Mouse (Mus musculus) spleen, adult 18-20 months (tissue): ENCODE measurements around the gene Cep135.

Experiments
- DNase-seq, 2 experiments: peaks; one replicate each; pipeline ENCODE4 v3.0.0; 2022; ENCODE audit warnings: mixed read lengths in 2 of 2

Cep135 gene

GRCm38 (mm10) chr5:76645091-76645868 is 56.8 kb downstream of the Cep135 start:
- no peak for DNase-seq

- no peak for DNase-seq
These were observed 61.4 kb downstream of the Cep135 start for GRCm38 (mm10) chr5:76649897-76650296.

GRCm38 (mm10) chr5:76651151-76651725 is 62.7 kb downstream of the Cep135 start:
- no peak for DNase-seq

DNA sequence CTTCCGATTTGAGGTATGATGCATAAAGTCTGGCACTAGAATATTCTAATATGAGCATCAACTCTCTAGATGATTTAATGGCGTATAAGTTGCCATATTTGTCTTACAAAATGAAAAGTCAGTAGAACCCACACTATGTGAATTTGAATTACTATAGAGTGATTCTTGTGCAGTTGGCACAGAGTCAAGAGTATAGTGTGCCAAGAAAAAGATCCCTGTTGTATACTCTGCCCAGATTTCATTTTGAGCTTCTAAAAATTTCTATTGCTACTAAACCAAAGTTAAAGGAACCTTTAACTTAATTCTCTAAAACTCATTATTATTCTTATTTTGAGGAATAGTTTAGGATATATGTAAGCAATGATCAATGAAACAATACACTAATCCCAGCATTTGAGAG is 67.7 kb downstream of the Cep135 start, which contains the start of gene C530008M17Rik:
TSS of gene C530008M17Rik (plus strand) at position 301 of the 400 bp plus-strand sequence.
- no peak for DNase-seq

DNA sequence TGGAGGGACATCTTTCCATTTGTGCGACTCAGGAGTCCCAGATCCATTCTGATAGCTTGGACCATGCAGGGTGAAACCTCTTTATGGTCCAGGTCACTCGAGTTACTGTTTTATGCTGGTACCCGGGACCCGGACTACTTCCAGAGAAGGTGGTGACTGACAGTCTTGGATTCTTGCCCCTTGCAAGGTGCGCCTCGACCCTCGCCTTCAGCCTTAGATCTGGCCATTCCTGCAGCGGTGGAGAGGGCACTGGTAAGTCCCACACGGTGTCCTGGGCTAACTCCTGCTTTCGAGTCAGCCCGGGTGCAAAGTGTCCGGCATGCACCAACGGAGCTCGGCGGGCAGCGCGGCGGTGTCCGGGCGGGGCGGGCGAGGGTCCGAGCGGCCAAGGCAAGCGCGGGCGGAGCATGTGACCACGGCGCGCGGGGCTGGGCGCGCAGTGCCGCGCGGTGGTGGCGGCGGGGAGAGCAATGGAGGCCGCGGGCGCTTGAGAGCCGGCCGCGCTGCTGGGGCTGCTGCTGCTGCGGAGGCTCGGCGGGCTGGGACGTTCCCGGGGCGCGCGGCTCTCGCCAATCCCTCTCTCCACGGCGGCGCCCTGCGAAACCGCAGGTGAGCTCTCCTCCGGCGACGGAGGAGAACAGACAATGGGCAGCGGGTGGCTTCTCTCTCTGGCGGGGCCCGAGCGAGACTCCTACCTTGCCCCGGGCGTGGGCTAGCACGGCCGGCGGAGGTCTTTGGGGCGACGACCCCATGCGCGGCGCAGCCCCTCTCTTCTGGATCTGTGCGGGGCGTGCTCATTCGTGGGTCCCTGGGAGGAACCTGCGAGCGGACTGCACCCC is 69.0 kb downstream of the Cep135 start:
- no peak for DNase-seq

DNA sequence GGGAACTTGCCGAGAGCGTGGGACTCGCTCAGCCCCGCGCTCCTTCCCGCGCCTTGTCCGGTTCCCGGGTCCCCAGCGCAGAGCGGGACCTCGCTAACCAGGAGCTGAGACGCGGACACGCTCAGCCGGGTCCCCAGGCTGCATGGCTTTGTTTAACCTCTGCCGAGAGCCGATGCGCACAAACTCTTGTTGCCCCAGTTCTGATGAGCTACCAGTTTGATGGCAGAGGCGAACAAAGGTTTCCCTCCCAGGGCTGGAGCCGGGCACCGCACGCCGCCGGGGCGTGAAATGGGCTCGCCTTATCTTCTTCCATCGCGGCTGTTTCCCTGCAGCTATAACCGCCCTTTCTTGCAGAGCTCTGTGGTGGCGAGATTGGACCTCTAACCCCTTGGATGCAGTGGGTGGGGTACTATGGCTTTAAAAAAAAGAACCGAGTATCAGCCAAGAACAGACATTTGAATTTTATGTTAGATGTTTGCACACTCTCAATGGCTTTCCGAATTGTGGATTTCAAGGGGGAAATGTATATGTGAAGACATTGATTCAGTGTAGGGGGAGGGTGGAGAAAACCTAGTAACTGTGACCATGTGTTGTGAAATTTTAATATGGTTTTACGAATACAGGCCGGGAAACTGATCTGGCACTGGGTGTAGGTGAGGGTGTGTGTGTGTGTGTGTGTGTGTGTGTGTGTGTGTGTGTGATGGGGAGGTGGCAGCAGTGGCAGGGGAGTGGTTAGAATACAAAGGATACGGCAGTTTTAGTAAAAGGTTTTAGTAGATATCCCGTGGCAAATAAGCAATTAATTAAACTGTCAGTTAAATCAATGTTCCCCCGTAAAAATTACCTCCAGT is 69.8 kb downstream of the Cep135 start:
- DNase-seq: no peak

DNA sequence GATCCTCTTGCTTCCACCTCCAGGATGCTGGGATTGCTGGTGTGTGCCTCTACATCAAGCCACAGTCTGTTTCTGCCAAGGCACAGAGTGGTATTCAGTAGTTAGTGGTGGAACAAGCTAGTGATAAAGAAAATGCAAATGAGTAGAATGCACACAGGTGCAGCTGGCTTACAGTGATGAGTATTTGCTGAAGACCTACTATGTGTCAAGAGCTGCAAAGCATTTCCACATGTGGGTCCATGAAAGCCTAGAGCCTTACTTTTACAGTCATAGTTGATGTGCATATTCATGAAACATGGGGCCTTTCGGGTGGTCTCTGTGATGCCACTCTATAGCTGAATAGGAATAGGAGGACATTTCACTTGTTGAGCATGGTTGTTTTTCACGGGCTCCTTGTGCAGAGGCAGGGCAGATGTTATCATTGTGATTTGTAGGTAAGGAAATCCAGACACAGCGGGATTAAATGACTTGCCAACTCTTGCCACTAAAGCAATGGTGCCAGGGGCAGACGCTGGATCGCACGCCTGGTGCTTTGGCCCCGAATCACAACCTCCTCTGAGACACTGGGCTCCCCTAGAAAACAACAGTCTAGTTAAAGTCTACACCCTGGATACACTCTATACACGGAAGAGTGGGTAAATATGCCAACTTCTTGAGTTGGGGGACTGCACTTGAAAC is 71.6 kb downstream of the Cep135 start:
- no peak for DNase-seq

DNA sequence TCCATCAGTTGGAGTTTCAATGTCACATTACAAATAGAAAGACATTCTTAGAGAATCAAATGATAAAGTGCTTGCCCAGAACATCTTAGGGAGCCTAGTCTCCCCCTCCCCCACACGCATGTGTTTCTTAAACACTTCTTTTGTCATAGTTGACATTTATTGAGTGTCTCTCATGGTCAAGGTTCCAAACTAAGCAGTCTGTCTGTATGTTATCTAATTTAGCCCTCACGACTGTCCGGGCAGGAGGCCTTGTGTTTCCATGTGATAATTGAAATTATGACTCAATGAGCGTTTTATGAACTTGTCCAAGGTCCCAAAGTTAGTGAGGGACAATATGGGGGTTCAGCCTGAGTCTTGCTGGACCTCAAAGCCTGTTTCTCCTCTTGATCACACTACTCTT is 72.8 kb downstream of the Cep135 start:
- no peak for DNase-seq

DNA sequence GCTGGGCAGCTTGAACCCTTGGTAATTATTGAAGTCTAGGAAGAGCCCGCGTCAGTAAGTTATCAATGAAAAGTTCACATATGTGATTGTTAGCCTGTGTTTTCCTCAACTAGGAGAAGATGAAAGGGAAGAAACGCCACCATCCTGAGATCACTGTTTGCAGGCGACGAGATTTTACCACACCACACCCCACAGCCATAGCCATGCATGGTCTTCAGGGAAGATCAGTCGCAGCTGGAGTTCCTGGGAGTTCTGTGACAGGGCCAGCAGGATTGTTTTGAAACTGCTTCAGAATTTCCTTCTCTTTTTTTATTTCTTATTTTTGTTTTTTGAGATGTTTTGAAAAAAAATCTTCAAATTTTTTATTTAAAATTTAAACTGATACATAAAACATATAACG is 76.4 kb downstream of the Cep135 start:
- no peak for DNase-seq

DNA sequence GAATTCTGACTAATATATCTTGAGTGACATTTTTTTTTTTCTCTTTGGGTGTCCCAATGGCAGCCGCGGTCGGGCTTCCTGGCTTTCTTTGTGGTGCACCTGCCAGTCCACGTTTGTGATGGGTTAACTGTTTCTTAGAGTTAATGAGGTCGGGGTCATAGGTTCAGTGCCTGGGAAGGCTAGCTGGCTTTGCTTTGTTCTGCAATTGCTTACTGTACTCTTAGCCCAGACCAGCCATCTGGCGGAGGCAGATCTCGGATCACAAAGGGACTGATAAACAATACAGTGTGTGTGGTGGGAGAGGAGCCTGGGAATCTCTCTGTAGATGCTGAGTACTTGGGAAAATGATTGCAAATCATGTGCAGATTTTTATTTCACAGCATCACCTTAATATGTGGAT is 76.9 kb downstream of the Cep135 start:
- DNase-seq: no peak

DNA sequence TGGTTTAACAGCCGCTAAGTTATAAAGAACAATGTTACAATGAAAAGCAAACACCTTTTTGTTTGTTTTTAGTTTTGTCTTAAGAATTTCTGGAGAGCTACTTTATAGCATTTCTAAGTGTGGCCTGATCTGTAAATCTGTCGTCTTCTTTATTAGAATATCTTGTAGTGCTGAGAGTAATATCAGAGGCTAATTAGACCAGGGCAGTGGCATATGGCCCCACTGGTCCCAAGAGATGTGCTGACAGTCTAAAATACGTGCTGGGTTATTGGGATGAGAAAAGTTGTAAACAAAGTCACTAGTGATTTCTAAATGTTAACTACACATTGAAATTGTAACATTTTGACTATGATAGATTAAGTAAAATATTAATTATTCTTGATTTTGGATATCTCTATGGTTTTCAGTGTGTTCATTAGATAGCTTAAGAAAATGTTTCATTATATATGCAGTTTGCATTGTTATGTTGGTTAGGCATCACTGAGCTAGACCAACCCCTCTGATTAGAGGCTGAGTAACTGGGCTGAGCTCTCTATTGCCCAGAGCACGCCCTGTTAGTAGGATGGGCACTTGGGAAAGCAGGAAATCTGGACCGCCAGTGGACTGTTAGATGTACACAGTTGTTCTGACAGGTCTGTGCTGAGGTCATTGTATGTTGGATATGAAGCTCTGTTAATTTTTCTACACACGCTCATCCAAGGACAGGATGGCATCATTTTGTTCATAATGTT is 77.7 kb downstream of the Cep135 start:
- no peak for DNase-seq

DNA sequence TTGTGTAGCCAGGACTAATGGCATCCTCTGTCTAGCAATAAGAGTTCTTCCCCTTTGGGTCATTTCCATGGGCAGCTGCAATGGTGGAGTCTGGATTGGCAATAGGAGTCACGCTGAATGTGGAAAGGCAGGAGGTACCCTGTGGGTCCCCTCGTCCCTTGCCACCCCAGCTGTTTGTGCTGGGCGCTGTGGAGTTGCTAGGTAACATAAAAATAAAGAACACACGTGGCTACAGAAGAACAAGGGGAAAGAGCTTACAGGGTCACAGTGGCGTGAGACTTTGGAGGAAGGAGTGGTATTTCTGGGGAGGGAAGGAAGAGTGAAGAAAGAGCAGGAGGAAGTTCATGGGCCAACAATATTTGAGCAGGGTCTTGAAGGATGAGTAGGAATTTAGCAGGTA is 79.6 kb downstream of the Cep135 start:
- no peak for DNase-seq

DNA sequence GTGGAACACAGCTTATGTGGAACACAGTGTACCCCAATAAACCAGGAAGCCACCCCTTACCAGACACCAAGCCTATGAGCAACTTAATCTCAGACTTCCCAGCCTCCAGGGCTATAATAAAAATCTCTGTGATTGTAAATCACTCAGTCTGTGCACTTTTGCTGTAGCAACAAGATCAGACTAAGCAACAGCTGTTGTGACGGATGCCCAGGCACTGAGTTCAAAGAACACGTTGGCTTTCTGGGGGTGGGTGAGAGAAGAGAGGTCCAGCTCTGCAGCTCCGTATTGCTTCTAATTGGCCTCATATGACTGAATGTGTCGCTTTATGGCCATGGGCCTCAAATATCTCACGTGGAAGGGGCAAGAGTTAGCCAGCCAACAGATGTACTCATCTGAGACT is 80.0 kb downstream of the Cep135 start:
- no peak for DNase-seq

DNA sequence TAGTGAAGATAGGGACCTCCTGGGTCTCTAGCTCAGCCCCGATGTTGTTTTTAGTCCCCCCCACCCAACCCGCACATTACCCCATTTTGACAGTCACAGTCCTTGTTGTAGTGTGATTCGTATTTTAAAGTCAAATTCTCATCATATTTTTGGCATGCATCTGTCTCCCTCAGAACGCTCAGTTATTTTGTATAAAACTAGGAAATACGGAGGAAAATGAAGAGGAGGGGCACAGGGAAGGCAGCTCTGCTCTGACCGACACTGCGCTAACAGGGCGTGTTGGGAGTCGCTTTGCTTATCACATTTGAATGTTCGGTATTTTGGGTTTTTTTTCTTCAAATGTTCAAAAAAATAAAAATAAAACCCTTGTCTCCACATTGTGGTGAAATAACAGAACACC is 81.7 kb downstream of the Cep135 start:
- DNase-seq: no peak

DNA sequence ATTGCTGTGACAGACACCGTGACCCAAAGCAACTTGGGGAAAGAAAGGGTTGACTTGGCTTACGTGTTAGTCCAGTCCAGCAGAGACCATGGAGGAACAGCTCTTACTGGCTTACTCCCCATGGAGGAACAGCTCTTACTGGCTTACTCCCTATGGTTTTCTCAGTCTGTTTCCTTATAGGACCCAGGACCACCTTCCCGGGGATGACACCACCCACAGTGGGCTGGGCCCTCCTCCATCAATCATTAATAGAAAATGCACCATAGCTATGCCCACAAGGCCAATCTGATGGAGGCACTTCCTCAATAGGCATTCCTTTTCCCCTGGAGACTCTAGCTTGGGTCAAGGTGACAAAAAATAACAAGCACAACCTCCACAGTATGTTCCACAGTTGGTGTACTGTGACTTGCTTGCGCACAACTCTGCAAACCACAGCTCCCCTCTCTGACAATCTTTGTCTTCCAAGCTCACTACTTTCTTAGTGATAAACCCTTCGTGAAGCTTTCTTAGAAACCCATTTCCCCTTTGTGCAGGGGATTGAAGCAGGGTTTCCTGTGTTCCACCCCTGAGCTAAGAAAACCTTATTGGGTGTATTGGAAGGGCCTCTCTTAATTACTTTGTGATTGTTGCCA is 85.6 kb downstream of the Cep135 start:
- DNase-seq: no peak

GRCm38 (mm10) chr5:76675369-76675768 is 86.9 kb downstream of the Cep135 start:
- DNase-seq: no peak

DNA sequence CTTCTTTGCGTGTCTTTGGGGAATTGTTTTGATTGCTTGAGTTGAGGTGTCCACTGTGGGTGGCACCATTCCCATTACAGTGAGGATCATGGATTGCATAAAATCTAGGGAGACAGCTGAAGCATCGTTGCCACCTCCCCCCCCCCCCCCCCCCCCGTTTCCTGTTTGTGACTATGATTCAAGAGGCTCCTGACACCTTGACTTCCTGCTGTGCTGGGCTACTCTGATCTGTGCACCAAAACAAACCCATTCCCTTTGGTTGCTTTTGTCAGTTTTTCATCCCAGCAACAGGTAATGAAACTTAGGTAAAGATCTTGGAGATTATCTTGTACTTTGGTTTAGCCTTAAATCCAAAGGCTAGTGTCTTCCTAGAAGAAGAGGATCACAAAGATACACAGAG is 92.5 kb downstream of the Cep135 start:
- no peak for DNase-seq

- no peak for DNase-seq
These were observed 93.6 kb downstream of the Cep135 start for GRCm38 (mm10) chr5:76681895-76682656.

- DNase-seq: no peak
These were observed 95.0 kb downstream of the Cep135 start for GRCm38 (mm10) chr5:76683455-76683854.
